Mouse (Mus musculus) T-helper 17 cell (primary cell): ENCODE measurements around the gene Rps19bp1.

Source experiments
- in situ Hi-C, 2 experiments: fragments of 300-600 bp; cut with MboI, MseI; formaldehyde crosslinking; loops; 1 replicate in 1 of 2; 2 replicates in 1 of 2; pipeline ENCODE4 v1.15.1; 2025; ENCODE audit warnings: high pct_unique_total_duplicates in 2 of 2

Gene Rps19bp1

DNA sequence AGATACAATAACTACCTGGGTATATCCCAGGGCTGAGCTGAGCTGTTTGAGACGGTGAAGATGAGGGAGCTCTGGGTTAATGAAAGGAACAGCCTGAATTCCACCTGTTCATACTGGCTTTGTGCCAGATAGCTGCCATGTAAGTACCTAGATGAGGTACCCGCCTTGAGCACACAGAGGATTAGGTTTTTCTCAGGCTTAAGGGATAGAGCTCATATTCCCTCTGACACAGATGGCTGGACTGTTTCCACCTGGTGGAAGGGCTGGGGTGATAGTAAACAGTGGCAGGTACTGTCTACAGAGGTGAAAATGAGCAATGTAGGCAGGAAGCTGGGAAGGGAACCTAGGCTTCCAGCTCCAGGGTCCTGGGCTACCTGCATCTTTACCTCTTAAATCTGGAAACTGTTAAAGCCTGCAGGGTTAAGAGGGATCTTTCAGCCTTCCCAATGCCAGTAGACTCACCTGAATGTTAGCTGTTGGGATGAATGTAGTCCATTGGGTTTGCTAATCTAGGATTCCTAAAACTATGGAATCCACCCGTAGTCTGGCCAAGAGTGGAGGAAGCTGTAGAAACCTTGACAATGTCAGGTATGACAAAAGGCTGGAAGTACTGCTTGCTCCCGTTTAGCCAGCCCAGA lies 6.4 kb downstream of the Rps19bp1 start:
- in situ Hi-C loops = loop anchor here (10.0 to 25.0 kb wide), 2 partner anchors 1330 to 1547 kb away; partner anchors contain the start of genes Ep300 (in 1 of the 2) and Tef (in 1 of the 2)

DNA sequence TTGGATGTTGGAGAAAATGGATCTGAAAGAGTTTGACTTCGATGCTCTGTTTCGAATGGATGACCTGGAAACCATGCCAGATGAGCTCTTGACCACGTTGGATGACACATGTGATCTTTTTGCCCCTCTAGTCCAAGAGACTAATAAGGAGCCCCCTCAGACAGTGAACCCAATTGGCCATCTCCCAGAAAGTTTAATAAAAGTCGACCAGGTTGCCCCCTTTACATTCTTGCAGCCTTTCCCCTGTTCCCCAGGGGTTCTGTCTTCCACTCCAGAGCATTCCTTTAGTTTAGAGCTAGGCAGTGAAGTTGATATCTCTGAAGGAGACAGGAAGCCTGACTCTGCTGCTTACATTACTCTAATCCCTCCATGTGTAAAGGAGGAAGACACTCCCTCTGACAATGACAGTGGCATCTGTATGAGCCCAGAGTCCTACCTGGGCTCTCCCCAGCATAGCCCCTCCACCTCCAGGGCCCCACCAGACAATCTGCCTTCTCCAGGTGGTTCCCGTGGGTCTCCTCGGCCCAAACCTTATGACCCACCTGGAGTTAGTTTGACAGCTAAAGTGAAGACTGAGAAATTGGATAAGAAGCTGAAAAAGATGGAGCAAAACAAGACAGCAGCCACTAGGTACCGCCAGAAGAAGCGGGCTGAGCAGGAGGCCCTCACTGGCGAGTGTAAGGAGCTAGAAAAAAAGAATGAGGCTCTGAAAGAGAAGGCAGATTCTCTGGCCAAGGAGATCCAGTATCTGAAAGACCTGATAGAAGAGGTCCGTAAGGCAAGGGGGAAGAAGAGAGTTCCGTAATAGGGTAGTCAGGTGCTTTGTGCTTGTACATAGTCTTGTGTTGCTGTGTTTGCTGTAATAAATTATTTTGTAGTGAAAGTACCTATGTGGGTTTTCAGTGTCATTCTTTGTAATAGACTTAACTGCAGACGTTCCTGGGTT lies 7.2 kb downstream of the Rps19bp1 start:
- in situ Hi-C loops = loop anchor here (10.0 to 25.0 kb wide), 2 partner anchors 1330 to 1548 kb away; partner anchors contain the start of genes Ep300 (in 1 of the 2) and Tef (in 1 of the 2)

DNA sequence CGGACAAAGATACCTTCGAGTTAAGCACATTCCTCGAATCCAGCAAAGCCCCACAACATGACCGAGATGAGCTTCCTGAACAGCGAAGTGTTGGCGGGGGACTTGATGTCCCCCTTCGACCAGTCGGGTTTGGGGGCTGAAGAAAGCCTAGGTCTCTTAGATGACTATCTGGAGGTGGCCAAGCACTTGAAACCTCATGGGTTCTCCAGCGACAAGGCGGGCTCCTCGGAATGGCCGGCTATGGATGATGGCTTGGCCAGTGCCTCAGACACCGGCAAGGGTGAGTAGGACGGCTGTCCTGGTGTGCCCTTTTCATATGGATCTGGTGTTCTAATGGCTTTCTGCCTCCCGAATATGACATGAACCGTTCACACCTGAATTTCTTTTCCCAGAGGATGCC lies 7.9 kb downstream of the Rps19bp1 start:
- in situ Hi-C loops = loop anchor here (10.0 to 25.0 kb wide), 2 partner anchors 1331 to 1549 kb away; partner anchors contain the start of genes Ep300 (in 1 of the 2) and Tef (in 1 of the 2)

DNA sequence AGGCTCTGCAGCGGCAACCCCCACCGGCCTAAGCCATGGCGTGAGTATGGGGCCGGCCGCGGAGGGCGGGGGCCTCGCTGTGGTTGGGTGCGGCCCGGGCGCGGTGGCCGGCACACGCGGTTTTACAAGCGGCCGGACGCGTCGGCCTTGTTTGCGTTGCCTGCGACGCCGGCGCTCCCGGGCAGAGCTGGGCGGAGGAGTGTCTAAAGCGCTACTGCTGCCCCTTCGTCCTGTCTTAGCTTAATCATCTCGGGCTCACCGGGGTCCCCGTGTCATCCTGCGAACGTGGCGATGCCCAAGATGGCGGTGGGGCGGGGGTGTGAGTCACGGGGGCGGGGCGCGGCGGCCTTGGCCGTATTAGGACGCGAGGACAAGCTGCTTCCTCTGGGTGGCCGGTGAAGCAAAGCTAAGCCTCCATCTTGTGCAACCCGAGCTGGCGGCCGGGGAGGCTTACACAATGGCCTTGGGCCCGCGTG lies 8.4 kb downstream of the Rps19bp1 start:
- in situ Hi-C loops = loop anchor here (10.0 to 25.0 kb wide), 2 partner anchors 1332 to 1549 kb away; partner anchors contain the start of genes Ep300 (in 1 of the 2) and Tef (in 1 of the 2)

DNA sequence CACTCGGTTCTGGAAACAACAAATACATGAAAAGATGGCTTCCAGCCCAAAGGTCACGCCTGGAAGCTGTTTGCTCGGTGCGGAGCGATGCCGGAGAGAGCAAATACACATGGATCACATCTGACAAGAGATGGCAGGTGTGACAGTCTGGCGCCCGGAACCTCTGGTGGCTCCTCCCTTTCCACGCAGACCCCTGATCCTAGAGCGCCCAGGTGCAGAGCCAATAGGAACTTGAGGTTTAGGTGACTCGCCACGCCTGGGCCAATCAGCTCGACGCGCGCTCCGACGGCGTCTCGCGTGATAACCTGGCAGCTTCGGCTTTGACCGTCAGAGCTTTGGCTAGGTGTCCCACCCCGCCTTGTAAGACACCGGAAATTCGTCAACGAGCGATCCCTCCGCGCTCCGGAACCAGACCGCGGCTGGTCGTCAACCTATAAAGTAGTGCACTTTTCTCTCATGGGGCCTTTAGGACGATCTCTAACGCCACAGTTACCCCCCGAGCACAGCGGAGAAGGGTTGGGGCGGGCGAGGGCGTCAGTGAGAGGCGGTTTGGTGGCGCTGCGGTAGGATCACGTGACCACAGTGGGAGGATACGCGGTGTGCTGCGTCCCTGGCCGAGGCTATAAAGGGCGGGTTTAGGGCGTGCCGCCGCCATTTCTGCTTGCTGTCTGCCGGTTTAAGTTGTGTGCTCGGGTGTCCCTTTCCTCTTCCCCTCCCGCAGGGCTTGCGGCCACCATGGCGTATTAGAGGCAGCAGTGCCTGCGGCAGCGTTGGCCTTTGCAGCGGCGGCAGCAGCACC lies 9.1 kb downstream of the Rps19bp1 start, which contains the start of gene Atf4:
Gene Atf4, plus strand, starts transcription at position 338 of the 799 bp plus-strand sequence.
- in situ Hi-C loops = loop anchor here (10.0 to 25.0 kb wide), 2 partner anchors 1332 to 1550 kb away; partner anchors contain the start of genes Ep300 (in 1 of the 2) and Tef (in 1 of the 2)

DNA sequence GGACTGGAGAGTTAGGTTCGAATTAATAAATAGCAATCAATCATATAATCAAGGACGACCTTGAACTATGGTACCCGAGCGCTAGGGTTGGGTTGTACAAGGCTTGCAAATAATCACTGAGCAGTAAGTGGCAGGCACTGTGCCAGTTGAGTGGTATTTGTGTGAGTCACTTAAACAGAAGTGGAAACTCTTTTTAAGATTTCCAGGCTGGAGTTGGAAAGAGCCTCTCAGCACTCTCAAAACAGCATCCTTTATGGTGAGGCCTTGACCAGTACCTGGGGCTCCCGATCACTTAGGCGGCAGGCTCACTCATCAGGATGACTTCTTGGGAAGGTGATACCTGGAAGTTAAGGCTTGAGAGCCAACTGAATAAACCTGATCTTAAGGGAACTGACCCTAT lies 9.9 kb downstream of the Rps19bp1 start:
- in situ Hi-C loops = loop anchor here (10.0 to 25.0 kb wide), 2 partner anchors 1333 to 1551 kb away; partner anchors contain the start of genes Ep300 (in 1 of the 2) and Tef (in 1 of the 2)

DNA sequence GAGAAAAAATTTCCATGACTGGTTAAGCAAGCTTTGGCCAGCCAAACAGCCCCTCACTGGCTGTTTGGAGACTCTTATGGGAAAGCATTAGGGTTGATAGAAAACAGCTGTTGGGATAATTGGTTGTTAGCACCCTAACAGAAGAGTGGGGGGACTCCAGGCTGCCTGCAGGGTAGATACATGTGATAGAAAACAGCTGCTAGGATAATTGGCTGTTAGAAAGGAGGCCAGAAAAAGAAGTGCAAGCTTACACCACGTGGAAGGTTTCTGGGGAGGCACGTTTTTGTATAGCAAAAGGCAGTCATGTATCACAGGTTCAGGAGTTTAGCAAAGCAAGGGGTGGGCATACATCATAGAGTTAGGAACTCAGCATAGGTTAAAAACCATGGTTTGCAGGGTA lies 10.6 kb downstream of the Rps19bp1 start:
- in situ Hi-C loops = loop anchor here (10.0 to 25.0 kb wide), 2 partner anchors 1334 to 1551 kb away; partner anchors contain the start of genes Ep300 (in 1 of the 2) and Tef (in 1 of the 2)

DNA sequence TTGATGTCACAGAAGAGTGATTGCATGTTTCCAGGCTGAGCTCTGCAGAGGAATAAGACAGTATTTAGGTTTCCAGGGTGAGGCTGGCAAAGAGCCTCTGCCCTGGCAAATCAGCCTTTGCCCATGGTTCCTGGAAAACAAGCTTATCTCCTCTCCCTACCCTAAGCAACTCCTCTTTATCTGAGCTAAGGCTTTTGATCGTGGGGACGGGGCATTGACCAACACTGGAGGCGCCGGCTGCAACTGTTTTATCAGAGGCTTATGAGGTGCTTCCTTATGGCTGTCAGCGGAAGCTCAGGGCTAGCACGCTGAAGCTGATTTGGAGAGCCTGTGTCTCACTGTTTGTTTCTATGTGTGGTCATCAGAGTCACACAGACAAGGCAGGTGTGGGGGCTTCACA lies 13.5 kb downstream of the Rps19bp1 start:
- in situ Hi-C loops = loop anchor here (10.0 to 25.0 kb wide), 2 partner anchors 1337 to 1554 kb away; partner anchors contain the start of genes Ep300 (in 1 of the 2) and Tef (in 1 of the 2)

DNA sequence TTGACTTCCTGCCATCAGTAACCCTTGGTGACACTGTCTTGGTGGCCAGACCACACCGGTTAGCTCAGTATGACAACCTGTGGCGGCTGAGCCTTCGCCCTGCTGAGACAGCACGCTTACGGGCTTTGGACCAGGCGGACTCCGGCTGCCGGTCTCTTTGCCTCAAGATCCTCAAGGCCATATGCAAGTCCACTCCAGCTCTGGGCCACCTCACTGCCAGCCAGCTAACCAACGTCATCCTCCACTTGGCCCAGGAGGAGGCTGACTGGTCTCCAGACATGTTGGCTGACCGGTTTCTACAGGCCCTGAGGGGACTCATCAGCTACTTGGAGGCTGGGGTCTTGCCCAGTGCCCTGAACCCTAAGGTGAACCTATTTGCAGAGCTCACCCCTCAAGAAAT lies 14.4 kb downstream of the Rps19bp1 start:
- in situ Hi-C loops = loop anchor here (10.0 to 25.0 kb wide), 3 partner anchors 1338 to 1555 kb away; partner anchors contain the start of genes Chadl (in 1 of the 2), Ep300 (in 1 of the 2) and Tef (in 1 of the 2)

DNA sequence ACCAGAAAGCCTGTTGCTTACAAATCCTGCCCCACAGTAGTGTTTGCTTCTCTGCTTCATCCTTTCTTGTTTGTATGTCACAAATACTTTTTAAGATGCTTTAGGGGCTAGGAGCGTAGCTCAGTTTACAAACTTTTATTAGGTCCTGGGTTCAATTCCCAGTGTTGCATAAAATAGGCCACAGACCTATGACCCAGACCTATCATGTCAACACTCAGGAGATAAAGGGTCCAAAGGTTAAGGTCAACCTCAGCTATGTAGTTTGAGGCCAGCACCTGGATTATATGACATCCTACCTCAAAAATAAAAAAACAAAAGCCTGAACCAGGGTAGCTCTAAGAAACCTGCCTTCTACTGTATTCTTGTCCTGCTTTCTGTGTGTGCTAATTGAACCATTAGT lies 15.5 kb downstream of the Rps19bp1 start:
- in situ Hi-C loops = loop anchor here in 1 of 2 experiments (25.0 kb wide), 1 partner anchor 1439 kb away; the partner anchor contains the start of gene Chadl

DNA sequence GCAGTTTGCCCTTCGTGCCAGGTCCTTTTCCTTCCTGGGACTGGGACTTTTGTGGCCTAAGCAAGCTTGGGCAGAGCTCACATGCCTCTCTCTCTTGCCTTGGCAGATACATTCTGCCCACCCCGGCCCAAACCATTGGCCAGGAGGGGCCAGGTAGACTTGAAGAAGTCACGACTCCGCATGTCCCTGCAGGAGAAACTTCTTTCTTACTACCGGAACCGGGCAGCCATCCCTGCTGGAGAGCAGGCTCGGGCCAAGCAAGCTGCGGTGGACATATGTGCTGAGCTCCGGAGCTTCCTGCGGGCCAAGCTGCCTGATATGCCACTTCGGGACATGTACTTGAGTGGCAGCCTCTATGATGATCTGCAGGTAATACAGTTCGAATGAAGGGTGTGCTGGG lies 16.0 kb downstream of the Rps19bp1 start:
- in situ Hi-C loops = loop anchor here in 1 of 2 experiments (25.0 kb wide), 1 partner anchor 1439 kb away; the partner anchor contains the start of gene Chadl

DNA sequence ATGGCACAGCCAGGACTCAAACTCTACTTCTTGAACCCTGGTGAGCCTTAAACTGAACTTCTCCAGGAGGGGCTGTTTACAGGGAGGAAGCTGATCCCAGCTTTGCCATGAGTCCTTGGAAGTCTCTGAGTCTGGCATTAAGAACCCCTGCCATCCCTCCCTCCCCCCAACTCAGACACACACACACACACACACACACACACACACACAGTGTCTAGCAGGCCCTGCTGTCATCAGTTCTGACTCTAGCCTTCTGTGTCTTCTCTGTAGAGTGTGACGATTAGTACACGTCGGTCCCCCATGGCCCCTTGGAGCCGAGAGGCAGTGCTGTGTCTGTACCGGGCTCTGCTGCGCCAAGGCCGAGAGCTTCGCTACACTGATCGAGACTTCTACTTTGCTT lies 28.6 kb downstream of the Rps19bp1 start, which contains the start of gene AC140267.1:
Gene AC140267.1, plus strand, starts transcription at position 301 of the 400 bp plus-strand sequence.
- in situ Hi-C loops = loop anchor here in 1 of 2 experiments (10.0 to 25.0 kb wide), 2 partner anchors 1119 to 1452 kb away; partner anchors contain the start of gene Chadl

DNA sequence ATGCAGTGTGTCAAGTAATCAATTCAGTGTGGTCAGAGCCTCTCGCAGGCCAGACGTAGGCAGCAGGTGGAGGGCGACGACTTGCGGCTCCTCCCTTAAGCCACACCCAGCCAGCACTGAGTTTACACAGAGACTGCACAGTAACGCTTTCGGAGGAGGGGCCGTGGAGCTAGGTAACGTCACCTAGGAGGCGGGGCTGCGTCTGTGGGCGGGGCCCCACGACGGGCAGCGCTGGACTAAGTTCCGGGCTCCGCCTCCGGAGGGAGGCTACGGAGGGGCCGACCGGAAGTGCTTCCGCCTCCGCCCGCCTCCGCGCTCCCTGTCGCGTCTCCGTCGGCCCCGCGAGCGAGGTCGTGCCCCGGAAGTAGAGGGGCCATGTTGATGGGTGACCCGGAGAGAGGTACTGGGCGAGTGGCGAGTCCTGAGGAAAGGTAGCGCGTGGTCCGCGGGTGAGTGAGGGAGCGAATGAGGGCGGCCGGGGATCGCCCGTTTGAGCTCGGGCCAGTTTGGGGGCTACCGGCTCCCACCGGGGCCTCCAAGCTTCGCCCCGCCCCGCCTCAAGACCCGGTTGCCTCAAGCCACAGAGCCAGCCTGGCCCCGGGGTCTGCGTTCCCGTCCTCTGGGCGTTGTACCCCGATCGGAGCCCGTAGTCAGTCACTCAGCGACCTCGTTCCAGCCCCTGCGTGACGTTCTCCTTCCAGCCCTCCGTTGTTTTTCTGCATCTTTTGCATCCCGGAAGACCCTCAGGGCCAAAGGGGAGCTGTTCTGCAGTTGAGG lies 30.2 kb downstream of the Rps19bp1 start, which contains the start of gene Mief1:
Gene Mief1, plus strand, starts transcription at position 286 of the 777 bp plus-strand sequence.
- in situ Hi-C loops = loop anchor here in 1 of 2 experiments (10.0 to 25.0 kb wide), 2 partner anchors 1121 to 1453 kb away; partner anchors contain the start of gene Chadl

DNA sequence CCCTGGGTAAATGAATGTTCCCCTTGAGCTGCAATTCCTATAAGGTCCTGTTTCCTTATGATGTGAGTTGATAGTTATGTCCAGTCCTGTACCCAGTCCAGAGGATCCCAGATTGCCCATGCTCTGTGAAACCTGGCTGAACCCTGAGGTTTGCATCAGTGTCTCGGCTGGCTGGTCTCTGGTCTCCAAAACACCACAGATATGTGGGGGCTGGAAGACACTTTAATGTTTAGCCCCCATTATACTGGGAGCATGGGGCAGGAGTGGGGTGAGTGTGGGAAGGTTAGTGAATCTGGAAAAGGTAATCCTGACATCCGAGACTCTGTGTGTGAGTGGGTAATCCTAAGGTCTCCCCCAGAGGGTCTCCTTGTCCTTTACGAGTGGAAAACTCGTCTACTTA lies 31.1 kb downstream of the Rps19bp1 start:
- in situ Hi-C loops = loop anchor here in 1 of 2 experiments (10.0 to 25.0 kb wide), 2 partner anchors 1122 to 1454 kb away; partner anchors contain the start of gene Chadl

DNA sequence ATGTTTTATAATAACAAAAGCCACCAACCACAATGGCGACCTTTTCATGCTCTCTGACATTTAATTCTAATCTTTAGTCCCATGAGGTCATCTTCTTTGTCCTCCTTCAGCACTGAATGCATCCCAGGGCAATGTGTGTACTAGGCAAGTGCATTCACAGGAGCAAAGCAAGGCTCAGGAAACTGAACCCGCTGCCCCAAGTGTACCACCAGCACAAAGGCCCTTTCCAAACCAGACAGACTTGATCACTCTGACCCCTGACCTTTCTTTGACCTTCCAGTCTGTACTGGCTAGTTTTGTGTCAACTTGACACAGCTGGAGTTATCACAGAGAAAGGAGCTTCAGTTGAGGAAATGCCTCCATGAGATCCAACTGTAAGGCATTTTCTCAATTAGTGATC lies 31.8 kb downstream of the Rps19bp1 start:
- in situ Hi-C loops = loop anchor here in 1 of 2 experiments (10.0 to 25.0 kb wide), 2 partner anchors 1122 to 1455 kb away; partner anchors contain the start of gene Chadl

DNA sequence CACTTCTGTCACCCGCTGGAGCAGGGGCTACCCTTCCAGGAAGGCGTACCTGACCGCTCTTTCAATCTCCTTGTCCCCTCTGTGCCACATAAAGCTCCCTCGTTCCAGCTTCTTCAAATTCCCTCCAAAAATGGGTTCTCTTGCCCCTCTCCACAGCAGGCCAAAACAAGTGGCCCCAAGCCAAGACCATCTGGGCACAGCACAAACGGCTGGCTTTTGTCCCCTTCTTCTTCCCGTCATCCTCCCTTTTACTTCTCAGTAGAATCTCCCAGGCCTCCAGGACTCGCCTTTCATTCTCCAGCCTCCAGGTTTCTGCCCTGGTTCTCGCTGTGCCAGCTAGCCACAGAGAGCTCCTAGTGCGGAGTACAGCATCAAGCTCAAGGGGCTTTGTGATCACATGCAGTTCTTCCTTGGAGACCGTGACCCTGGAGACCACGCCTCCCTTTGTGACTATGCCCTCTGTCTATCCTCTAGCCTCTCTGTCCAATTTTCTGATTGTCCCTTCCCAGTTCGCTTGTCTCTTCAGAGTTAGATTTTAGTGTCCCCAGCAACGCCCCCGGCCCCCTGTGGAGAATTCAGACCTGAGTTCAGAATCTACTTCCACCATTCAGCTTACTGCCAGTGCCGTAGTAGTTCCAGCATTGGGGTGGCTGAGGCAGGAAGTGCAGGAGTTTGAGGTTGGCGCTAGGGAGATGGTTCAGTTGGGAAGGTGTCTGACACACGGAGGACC lies 35.9 kb downstream of the Rps19bp1 start:
- in situ Hi-C loops = loop anchor here in 1 of 2 experiments (25.0 kb wide), 1 partner anchor 1459 kb away; the partner anchor contains the start of gene Chadl

DNA sequence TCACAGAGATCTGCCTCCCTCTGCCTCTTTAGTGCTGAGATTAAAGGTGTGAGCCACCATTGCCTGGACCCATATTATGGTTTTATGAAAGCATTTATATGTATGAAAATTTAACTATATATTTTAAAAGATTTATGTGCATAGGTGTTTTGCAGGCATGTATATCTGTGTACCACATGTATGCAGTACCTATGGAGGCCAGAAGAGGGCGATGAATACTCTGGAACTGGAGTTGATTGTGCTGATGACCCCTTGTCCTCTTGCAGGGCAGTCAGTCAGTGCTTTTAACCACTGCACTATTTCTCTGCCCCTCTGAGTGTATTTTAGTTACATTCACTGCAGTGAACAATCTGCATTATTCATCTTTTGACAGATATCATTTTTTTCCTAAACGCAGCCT lies 38.3 kb downstream of the Rps19bp1 start:
- in situ Hi-C loops = loop anchor here in 1 of 2 experiments (25.0 kb wide), 1 partner anchor 1462 kb away; the partner anchor contains the start of gene Chadl

DNA sequence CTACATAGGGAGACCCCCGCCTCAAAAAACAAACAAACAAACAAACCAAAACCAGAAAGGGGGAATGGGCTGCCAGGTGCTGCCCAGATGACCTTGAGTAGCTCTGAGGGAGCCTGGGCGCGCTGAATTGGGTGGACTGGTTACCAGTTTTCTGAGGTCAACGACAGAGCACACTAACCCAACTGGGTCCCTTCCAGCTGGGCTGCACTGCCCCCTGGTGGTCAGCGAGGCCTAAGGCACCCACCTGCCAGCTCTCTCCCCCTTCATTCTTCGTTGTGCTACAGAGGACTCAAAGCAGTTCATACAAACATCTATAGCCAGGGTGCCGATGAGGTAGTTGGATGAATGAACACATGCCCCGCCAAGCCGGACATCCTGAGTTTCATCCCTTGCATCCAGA lies 38.9 kb downstream of the Rps19bp1 start:
- in situ Hi-C loops = loop anchor here in 1 of 2 experiments (25.0 kb wide), 1 partner anchor 1462 kb away; the partner anchor contains the start of gene Chadl
